Mouse (Mus musculus) ES-E14 (cell line): ENCODE data around the gene Cxcl12.

ENCODE experiments used
- HCFC1 ChIP-seq: IDR thresholded peaks from 2 replicates; pipeline ENCODE4 v1.6.1; 2012; ENCODE audit warnings: low read length, inconsistent platforms, borderline replicate concordance; ENCODE audit not compliant: insufficient read depth
- ZNF384 ChIP-seq: IDR thresholded peaks from 2 replicates; pipeline ENCODE4 v1.6.1; 2012; ENCODE audit warnings: low read depth, low read length, inconsistent platforms

GRCm38 (mm10) chr6:117126356-117126755, 42.0 kb upstream of the Cxcl12 start:
- no peak for TF ChIP-seq HCFC1
- TF ChIP-seq ZNF384 = no peak
